Mouse (Mus musculus) CH12.LX (cell line): ENCODE measurements at regions not wholly inside any gene's neighbourhood (a gene's known extent, or its start where the extent isn't known, plus 50 kb on each side); places are given as distances from the start of the nearest gene placed in this dataset.

Experiments used
- DNase-seq: peaks from one replicate; pipeline ENCODE4 v3.0.0-alpha.2; 2013; ENCODE audit errors: extremely low read depth
- H3K27ac ChIP-seq: 2 replicates; pipeline ENCODE4 v1.5.1; 2012; ENCODE audit warnings: low read depth, mild to moderate bottlenecking, control low read depth, moderate library complexity; ENCODE audit not compliant: insufficient read depth
- H3K27me3 ChIP-seq: replicated peaks from 2 replicates; pipeline ENCODE3; 2012; ENCODE audit warnings: inconsistent platforms
- H3K36me3 ChIP-seq, 2 experiments: replicated peaks in 1 of 2; 2 replicates each; pipeline versions ENCODE3 to v1.6.1; 2012; ENCODE audit warnings: inconsistent platforms in 1 of 2, low read length in 1 of 2, mild to moderate bottlenecking in 1 of 2, mixed read lengths in 1 of 2, moderate library complexity in 1 of 2; ENCODE audit not compliant: control insufficient read depth in 1 of 2, insufficient read depth in 1 of 2
- H3K4me1 ChIP-seq, 2 experiments: 2 replicates each; pipeline ENCODE4 v1.6.1; 2012; ENCODE audit warnings: inconsistent platforms in 1 of 2, moderate library complexity in 1 of 2; ENCODE audit not compliant: insufficient read depth in 2 of 2, control insufficient read depth in 1 of 2
- H3K4me2 ChIP-seq: 2 replicates; pipeline ENCODE4 v1.6.1; 2012; ENCODE audit warnings: low read depth, mild to moderate bottlenecking, control low read depth; ENCODE audit not compliant: poor library complexity, insufficient read depth, severe bottlenecking
- H3K4me3 ChIP-seq, 3 experiments: fragments of 150-350 bp in 1 of 3; sonication (generic) in 1 of 3; replicated peaks in 1 of 3; 2 replicates each; pipeline versions ENCODE3 to v1.5.1; 2011 to 2012; ENCODE audit warnings: low read depth in 2 of 3, low read length in 2 of 3, mild to moderate bottlenecking in 2 of 3, moderate library complexity in 2 of 3, control low read depth in 1 of 3, improper control_type of control experiment in 1 of 3, inconsistent platforms in 1 of 3, mixed read lengths in 1 of 3; ENCODE audit not compliant: poor library complexity in 1 of 3
- H3K79me2 ChIP-seq: replicated peaks from 2 replicates; pipeline ENCODE4 v1.6.1; 2012; ENCODE audit warnings: mild to moderate bottlenecking, moderate library complexity; ENCODE audit not compliant: control insufficient read depth, poor library complexity, insufficient read depth, severe bottlenecking; ENCODE audit errors: extremely low read depth
- H3K9ac ChIP-seq: 2 replicates; pipeline ENCODE4 v1.6.1; 2012; ENCODE audit warnings: low read depth, mild to moderate bottlenecking, control low read depth, moderate library complexity; ENCODE audit not compliant: insufficient read depth
- H3K9me3 ChIP-seq: replicated peaks from 2 replicates; pipeline ENCODE3; 2012; ENCODE audit warnings: low read length, inconsistent platforms, mixed read lengths
- CHD1 ChIP-seq: IDR thresholded peaks from 2 replicates; pipeline ENCODE4 v1.6.1; 2012; ENCODE audit warnings: low read depth, low read length, improper control_type of control experiment, inconsistent platforms
- CTCF ChIP-seq, 2 experiments: IDR thresholded peaks in 1 of 2; conservative IDR thresholded peaks in 1 of 2; 2 replicates each; pipeline ENCODE4 v1.5.1; 2011 to 2012; ENCODE audit warnings: low read depth in 2 of 2, low read length in 2 of 2, improper control_type of control experiment in 1 of 2, inconsistent platforms in 1 of 2, mild to moderate bottlenecking in 1 of 2, moderate library complexity in 1 of 2
- E2F4 ChIP-seq: IDR thresholded peaks from 2 replicates; pipeline ENCODE4 v1.6.1; 2011; ENCODE audit warnings: low read depth, low read length, improper control_type of control experiment; ENCODE audit not compliant: insufficient replicate concordance
- ELF1 ChIP-seq: IDR thresholded peaks from 2 replicates; pipeline ENCODE4 v1.6.1; 2014; ENCODE audit warnings: low read depth, mild to moderate bottlenecking, inconsistent platforms, low read length, improper control_type of control experiment
- ETS1 ChIP-seq: conservative IDR thresholded peaks from 2 replicates; pipeline ENCODE4 v1.6.1; 2012; ENCODE audit warnings: low read depth, mild to moderate bottlenecking, inconsistent platforms, low read length, improper control_type of control experiment, moderate library complexity
- GABPA ChIP-seq: IDR thresholded peaks from 2 replicates; pipeline ENCODE4 v1.6.1; 2012; ENCODE audit warnings: low read depth, low read length, improper control_type of control experiment, inconsistent platforms; ENCODE audit not compliant: insufficient replicate concordance
- HCFC1 ChIP-seq: IDR thresholded peaks from 2 replicates; pipeline ENCODE4 v1.6.1; 2012; ENCODE audit warnings: low read depth, mild to moderate bottlenecking, inconsistent platforms, low read length, improper control_type of control experiment
- JUN ChIP-seq: IDR thresholded peaks from 2 replicates; pipeline ENCODE4 v1.6.1; 2011; ENCODE audit warnings: low read depth, mild to moderate bottlenecking, low read length, improper control_type of control experiment, moderate library complexity; ENCODE audit not compliant: insufficient read depth
- JUND ChIP-seq: conservative IDR thresholded peaks from 2 replicates; pipeline ENCODE4 v1.6.1; 2011; ENCODE audit warnings: low read depth, low read length, improper control_type of control experiment
- KAT2A ChIP-seq: IDR thresholded peaks from 2 replicates; pipeline ENCODE4 v1.6.1; 2012; ENCODE audit warnings: low read length, improper control_type of control experiment, inconsistent platforms; ENCODE audit not compliant: insufficient replicate concordance
- MAFK ChIP-seq: IDR thresholded peaks from 2 replicates; pipeline ENCODE4 v1.6.1; 2011; ENCODE audit warnings: low read length, improper control_type of control experiment; ENCODE audit not compliant: insufficient replicate concordance
- MAZ ChIP-seq: IDR thresholded peaks from 2 replicates; pipeline ENCODE4 v1.6.1; 2012; ENCODE audit warnings: low read depth, mild to moderate bottlenecking, inconsistent platforms, low read length, improper control_type of control experiment, moderate library complexity
- NRF1 ChIP-seq: IDR thresholded peaks from 2 replicates; pipeline ENCODE4 v1.6.1; 2014; ENCODE audit warnings: low read depth, mild to moderate bottlenecking, inconsistent platforms, low read length, improper control_type of control experiment, moderate library complexity
- PAX5 ChIP-seq: IDR thresholded peaks from 2 replicates; pipeline ENCODE4 v1.6.1; 2012; ENCODE audit warnings: low read length, inconsistent platforms, mixed read lengths
- RAD21 ChIP-seq: IDR thresholded peaks from 2 replicates; pipeline ENCODE4 v1.6.1; 2011; ENCODE audit warnings: low read depth, mild to moderate bottlenecking, low read length, improper control_type of control experiment, moderate library complexity
- SIN3A ChIP-seq: IDR thresholded peaks from 2 replicates; pipeline ENCODE4 v1.6.1; 2012; ENCODE audit warnings: low read length, improper control_type of control experiment, inconsistent platforms
- SMC3 ChIP-seq: IDR thresholded peaks from 2 replicates; pipeline ENCODE4 v1.6.1; 2011; ENCODE audit warnings: low read depth, low read length, improper control_type of control experiment
- TBP ChIP-seq: conservative IDR thresholded peaks from 2 replicates; pipeline ENCODE4 v1.6.1; 2011; ENCODE audit warnings: low read depth, low read length, improper control_type of control experiment
- TCF12 ChIP-seq: IDR thresholded peaks from 2 replicates; pipeline ENCODE4 v1.6.1; 2014; ENCODE audit warnings: low read depth, mild to moderate bottlenecking, inconsistent platforms, low read length, improper control_type of control experiment
- ZNF384 ChIP-seq: IDR thresholded peaks from 2 replicates; pipeline ENCODE4 v1.6.1; 2012; ENCODE audit warnings: low read depth, low read length, improper control_type of control experiment, inconsistent platforms
- dilution Hi-C: fragments of 300-500 bp; cut with MboI; formaldehyde crosslinking; loops from 2 replicates; pipeline ENCODE4 v1.14.3; 2020; ENCODE audit warnings: low sequenced_read_pairs; ENCODE audit not compliant: extremely low pct_unique_long_range_greater_than_20kb, extremely low pct_ligation_motif_present
- in situ Hi-C: fragments of 300-500 bp; cut with MboI; formaldehyde crosslinking; loops from 3 replicates; pipeline ENCODE4 v1.14.3; 2019; ENCODE audit warnings: low sequenced_read_pairs, low pct_ligation_motif_present, low pct_unique_long_range_greater_than_20kb, mixed read lengths

DNA sequence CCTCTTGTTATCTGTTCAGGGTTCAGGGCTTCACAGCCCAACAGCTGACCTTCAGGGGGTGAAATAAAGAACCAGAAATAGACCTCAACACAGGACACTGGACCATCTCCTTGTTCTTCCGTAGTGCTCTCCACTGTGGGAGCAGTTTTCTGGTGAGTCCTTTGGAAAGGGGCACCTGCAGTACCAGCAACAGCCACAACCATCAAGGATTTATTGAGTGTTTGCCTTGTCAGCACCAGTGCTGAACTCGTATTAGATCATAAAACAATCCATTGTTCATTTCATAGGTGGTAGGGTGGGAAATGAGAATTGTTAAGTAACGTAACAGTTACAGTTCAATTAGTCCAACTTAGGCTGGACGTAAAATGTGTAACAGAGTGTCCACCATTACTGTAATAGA is 63.9 kb upstream of the Dusp10 start:
- H3K27ac ChIP-seq, result no peak overlapping the region
- H3K4me1 ChIP-seq, result peaks cover 3 to 13% of the 10 kb centered on the region in 2 experiments; a peak in 3 of 4 replicates
- H3K36me3 ChIP-seq, result no peaks in the 10 kb centered on the region
- H3K9ac ChIP-seq, result no peak overlapping the region
- H3K4me3 ChIP-seq, result no peak overlapping the region
- dilution Hi-C loops (no loop called here), in situ Hi-C loops (no loop called here)
- H3K79me2 ChIP-seq, result no peaks in the 10 kb centered on the region
- H3K4me2 ChIP-seq, result no peak overlapping the region
- H3K27me3 ChIP-seq, result peaks cover 2% of the 10 kb centered on the region
- DNase-seq, result no peak
- peak in 1 of 2 experiments; percentile 47; a peak in 2 of 4 replicates for TF ChIP-seq CTCF (conservative IDR thresholded peaks at IDR 0.05 in 1 of 2, IDR thresholded peaks at IDR 0.05 in 1 of 2; ENCODE audit: low read depth in 2 of 2, low read length in 2 of 2)
- TF ChIP-seq HCFC1, result no peak
- TF ChIP-seq, all 38 proteins: peak for 1
- no peaks in the 10 kb centered on the region for H3K9me3 ChIP-seq

DNA sequence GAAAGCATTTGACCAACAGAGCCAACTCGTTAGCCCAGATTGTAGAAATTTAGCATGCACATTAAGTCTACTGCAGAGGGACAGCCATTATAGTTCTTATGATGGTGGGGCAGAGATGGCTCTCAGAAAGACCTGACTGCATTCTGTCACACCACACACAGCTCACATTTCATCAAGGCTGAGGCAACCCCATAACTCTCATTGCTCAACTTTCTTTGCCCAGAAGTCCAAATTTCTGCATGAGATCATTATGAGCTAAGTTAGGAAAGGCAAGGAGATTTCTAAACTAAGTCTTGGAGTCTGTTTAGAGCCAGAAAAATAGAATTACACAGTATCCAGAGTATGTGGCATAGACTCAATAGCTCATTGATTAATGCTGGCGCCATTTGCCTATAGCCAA is 59.0 kb upstream of the Dusp10 start:
- in situ Hi-C loops, result no loop called here
- Histone ChIP-seq H3K79me2 (no peaks in the 10 kb centered on the region), H3K36me3 (no peaks in the 10 kb centered on the region), H3K4me1 (no peaks in the 10 kb centered on the region), H3K4me2 (no peak overlapping the region), H3K27ac (no peak overlapping the region), H3K9me3 (no peaks in the 10 kb centered on the region), H3K27me3 (peaks cover 1% of the 10 kb centered on the region), H3K4me3 (no peak overlapping the region), H3K9ac (no peak overlapping the region)
- dilution Hi-C loops, result no loop called here
- TF ChIP-seq E2F4 (no peak), GABPA (no peak), TBP (no peak), JUND (no peak), PAX5 (no peak), NRF1 (no peak), ETS1 (no peak), RAD21 (no peak), MAZ (no peak)
- no peak for DNase-seq

DNA sequence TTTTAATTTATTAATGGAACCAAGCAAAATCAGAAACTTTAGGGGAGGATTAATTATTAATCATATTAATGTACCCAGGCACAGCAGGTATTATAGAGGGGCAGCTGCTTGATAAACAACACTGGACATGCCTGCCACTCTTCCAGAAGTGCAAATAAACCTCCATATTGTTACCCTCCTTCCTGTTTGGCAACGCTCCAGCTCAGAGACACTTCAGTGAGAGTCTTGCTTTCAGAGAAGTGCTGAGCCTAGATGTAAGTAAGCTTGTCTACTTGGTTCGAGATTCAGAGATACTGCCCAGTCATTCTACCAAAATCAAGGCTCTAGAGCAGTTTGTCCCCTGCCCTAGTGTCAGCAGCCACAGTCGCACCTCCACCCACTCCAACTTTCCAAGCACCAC is 56.7 kb upstream of the Dusp10 start:
- dilution Hi-C loops (no loop called here), in situ Hi-C loops (no loop called here)
- H3K79me2 ChIP-seq, result no peaks in the 10 kb centered on the region
- H3K9me3 ChIP-seq, result no peaks in the 10 kb centered on the region
- DNase-seq, result no peak
- no peak overlapping the region for H3K4me3 ChIP-seq
- H3K4me1 ChIP-seq, result peaks cover 0 to 8% of the 10 kb centered on the region in 2 experiments; a peak in 2 of 4 replicates
- no peak overlapping the region for H3K9ac ChIP-seq
- TF ChIP-seq ZNF384, result no peak
- no peak for TF ChIP-seq SMC3
- no peak for TF ChIP-seq CHD1
- no peak for TF ChIP-seq MAFK
- TF ChIP-seq ELF1, result no peak
- no peak for TF ChIP-seq JUN
- TF ChIP-seq GABPA, result no peak
- no peak for TF ChIP-seq TCF12
- no peak for TF ChIP-seq SIN3A
- TF ChIP-seq KAT2A, result no peak
- H3K36me3 ChIP-seq, result no peaks in the 10 kb centered on the region
- H3K4me2 ChIP-seq, result no peak overlapping the region
- H3K27ac ChIP-seq, result no peak overlapping the region
- peaks cover 1% of the 10 kb centered on the region for H3K27me3 ChIP-seq
